Mouse (Mus musculus) neural tube, embryonic 11.5 days (tissue): ENCODE data around the gene Pde4d. TPM values are rescaled to one million over a fixed set of nuclear protein-coding genes. Genes with fewer than 3 reads are reported as not detected.

ENCODE experiments used
- ATAC-seq: fragments of 200-750 bp; cut with Nextera tagmentation; 2 replicates; pipeline ENCODE4 v1.8.0; 2017; ENCODE audit warnings: moderate number of reproducible peaks, mild to moderate bottlenecking, moderate TSS enrichment, moderate library complexity; ENCODE audit not compliant: insufficient read depth, low FRiP score, low TSS enrichment
- DNase-seq: peaks from one replicate; pipeline ENCODE4 v3.0.0-alpha.2; 2015; ENCODE audit warnings: low spot score
- H3K27ac ChIP-seq: fragments of 300-500 bp; sonication (generic); 2 replicates; pipeline ENCODE4 v1.5.1; 2014; ENCODE audit warnings: low read depth, mild to moderate bottlenecking, low read length
- H3K27me3 ChIP-seq: fragments of 300-500 bp; sonication (generic); 2 replicates; pipeline ENCODE4 v1.6.1; 2014; ENCODE audit warnings: mild to moderate bottlenecking, low read length, mixed read lengths; ENCODE audit not compliant: control insufficient read depth, insufficient read depth
- H3K36me3 ChIP-seq: fragments of 300-500 bp; sonication (generic); 2 replicates; pipeline ENCODE4 v1.6.1; 2014; ENCODE audit warnings: mild to moderate bottlenecking, low read length, moderate library complexity, mixed read lengths; ENCODE audit not compliant: control insufficient read depth, insufficient read depth
- H3K4me1 ChIP-seq: fragments of 300-500 bp; sonication (generic); 2 replicates; pipeline ENCODE4 v1.6.1; 2014; ENCODE audit warnings: low read length, mixed read lengths; ENCODE audit not compliant: control insufficient read depth, insufficient read depth
- H3K4me2 ChIP-seq: fragments of 300-500 bp; sonication (generic); 2 replicates; pipeline ENCODE4 v1.6.1; 2014; ENCODE audit warnings: low read depth, mild to moderate bottlenecking, moderate library complexity
- H3K4me3 ChIP-seq: fragments of 300-500 bp; sonication (generic); 2 replicates; pipeline ENCODE4 v1.5.1; 2014; ENCODE audit warnings: low read depth, low read length
- H3K9ac ChIP-seq: fragments of 300-500 bp; sonication (generic); 2 replicates; pipeline ENCODE4 v1.6.1; 2014; ENCODE audit warnings: mild to moderate bottlenecking, low read length
- H3K9me3 ChIP-seq: fragments of 300-500 bp; sonication (generic); 2 replicates; pipeline ENCODE4 v1.6.1; 2016; ENCODE audit warnings: low read length; ENCODE audit not compliant: control insufficient read depth
- WGBS: fragments of 180-500 bp; shearing (Covaris S2); extraction: QIAGEN DNeasy Blood & Tissue Kit; methylation state at CpG from one replicate; pipeline ENCODE4 v1.1.7; 2014; 5-methylcytosine and 5-hydroxymethylcytosine counted together
- polyA plus RNA-seq: library from polyadenylated mRNA; unstranded; fragments of >200 nt; fragmentation: Nextera tagmentation; extraction: Ambion mirVana; gene quantifications from 2 replicates; pipeline ENCODE4 v1.2.1, GENCODE M21; 2014

The Pde4d gene
- polyA plus RNA-seq, 1 experiment from 2014 or later = 11.1 TPM

- no peaks in the 10 kb centered on the region for H3K36me3 ChIP-seq
These were observed 1264.8 kb downstream of the Pde4d start for GRCm38 (mm10) chr13:109714581-109714980.

DNA sequence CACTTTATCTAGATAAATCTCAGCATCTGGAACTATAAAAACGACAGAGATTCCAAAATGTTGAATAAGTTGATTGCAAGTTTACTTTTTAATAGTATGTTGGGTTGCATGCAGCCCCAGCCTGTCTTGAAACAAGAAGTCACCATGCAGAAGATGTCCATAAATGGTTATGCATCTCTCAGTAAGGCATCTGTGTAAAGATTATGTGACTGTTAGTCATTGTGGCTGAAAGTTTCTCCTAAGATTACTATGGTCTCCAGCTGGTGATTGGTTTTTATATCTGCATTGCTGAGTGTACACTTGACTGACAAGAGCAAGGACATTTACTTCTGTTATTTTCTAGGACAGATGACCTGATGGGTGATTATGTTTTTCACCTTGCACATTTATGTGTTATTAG is 1265.6 kb downstream of the Pde4d start:
- Histone ChIP-seq H3K27ac (no peak overlapping the region), H3K9ac (no peak overlapping the region), H3K27me3 (no peaks in the 10 kb centered on the region), H3K4me1 (no peaks in the 10 kb centered on the region), H3K4me2 (no peak overlapping the region), H3K9me3 (no peaks in the 10 kb centered on the region), H3K36me3 (no peaks in the 10 kb centered on the region), H3K4me3 (no peak overlapping the region)
- no peak for DNase-seq
- WGBS = 55% methylated on average over 1 of the region's 1 CpGs
- no peak for ATAC-seq

More at GRCm38 (mm10) chr13:109714581-109714980, 1264.8 kb downstream of the Pde4d start:
- Histone ChIP-seq H3K9ac (no peak overlapping the region), H3K4me3 (no peak overlapping the region), H3K4me1 (no peaks in the 10 kb centered on the region), H3K27ac (no peak overlapping the region), H3K27me3 (no peaks in the 10 kb centered on the region), H3K9me3 (no peaks in the 10 kb centered on the region), H3K4me2 (no peak overlapping the region)
- 93% methylated on average over 2 of the region's 2 CpGs for WGBS
- DNase-seq = no peak
- ATAC-seq = no peak

DNA sequence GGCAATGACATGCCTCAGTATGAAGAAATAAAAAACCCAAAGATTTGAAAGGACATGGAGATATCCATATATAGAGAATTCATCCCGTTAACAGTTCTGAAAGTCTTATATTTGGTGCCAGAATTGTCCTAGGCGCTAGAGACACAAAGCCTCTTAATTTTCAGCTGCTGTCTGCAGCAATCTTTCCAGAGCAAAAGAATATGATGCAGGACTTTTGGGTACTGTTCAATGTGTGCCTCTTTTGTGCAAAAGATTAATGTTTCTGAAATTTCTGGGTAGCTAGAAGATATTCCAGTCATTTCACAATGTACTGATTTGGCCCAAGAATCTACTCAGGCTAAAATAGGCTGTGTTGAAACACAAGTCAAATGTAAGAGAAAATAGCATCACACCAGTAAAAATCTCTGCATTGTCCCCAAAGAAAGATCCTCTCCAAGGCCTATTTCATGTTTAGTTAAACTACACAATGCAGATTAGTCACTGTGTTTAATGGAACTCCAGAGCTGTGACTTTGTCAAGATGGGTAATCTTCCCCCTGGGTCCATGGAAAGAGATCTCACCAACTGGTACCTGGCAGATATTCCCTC is 1270.5 kb downstream of the Pde4d start:
- 86% methylated on average over 2 of the region's 2 CpGs for WGBS
- DNase-seq (no peak), ATAC-seq (no peak)

GRCm38 (mm10) chr13:109722237-109723119 is 1272.7 kb downstream of the Pde4d start:
- DNase-seq (no peak), ATAC-seq (no peak)
- H3K27ac ChIP-seq = no peak overlapping the region
- no peak overlapping the region for H3K4me3 ChIP-seq
- no peaks in the 10 kb centered on the region for H3K4me1 ChIP-seq
- H3K27me3 ChIP-seq = no peaks in the 10 kb centered on the region
- no peak overlapping the region for H3K4me2 ChIP-seq
- H3K9me3 ChIP-seq = no peaks in the 10 kb centered on the region
- 91% methylated on average over 6 of the region's 6 CpGs for WGBS
- no peaks in the 10 kb centered on the region for H3K36me3 ChIP-seq
- H3K9ac ChIP-seq = no peak overlapping the region

More for the DNA sequence above, 1270.5 kb downstream of the Pde4d start:
- no peak overlapping the region for H3K4me2 ChIP-seq
- H3K9ac ChIP-seq = no peak overlapping the region
- no peaks in the 10 kb centered on the region for H3K36me3 ChIP-seq
- H3K27me3 ChIP-seq = no peaks in the 10 kb centered on the region
- H3K4me3 ChIP-seq = no peak overlapping the region
- H3K4me1 ChIP-seq = no peaks in the 10 kb centered on the region
- H3K9me3 ChIP-seq = no peaks in the 10 kb centered on the region
- H3K27ac ChIP-seq = no peak overlapping the region

DNA sequence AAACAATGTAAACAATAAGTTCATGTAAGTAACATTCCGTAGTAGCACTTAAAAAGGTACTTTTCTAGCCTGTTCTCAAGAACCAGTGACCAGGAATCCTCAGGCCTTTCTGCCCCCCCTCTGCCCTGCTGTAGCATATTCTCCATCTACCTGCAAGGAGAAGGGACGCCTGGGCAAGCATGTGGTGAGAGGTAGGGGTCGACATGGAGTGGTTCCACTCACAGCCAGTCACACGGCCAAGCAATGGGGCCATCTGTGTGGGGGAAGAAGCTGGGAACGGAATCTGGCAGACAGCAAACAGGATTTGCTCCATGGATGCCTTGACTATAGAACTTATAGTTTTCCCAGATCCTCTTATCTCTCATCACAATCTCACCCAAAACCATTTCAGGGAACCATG is 1277.6 kb downstream of the Pde4d start:
- Histone ChIP-seq H3K4me3 (no peak overlapping the region), H3K36me3 (no peaks in the 10 kb centered on the region), H3K4me2 (no peak overlapping the region), H3K9ac (no peak overlapping the region), H3K27me3 (no peaks in the 10 kb centered on the region), H3K27ac (no peak overlapping the region), H3K4me1 (no peaks in the 10 kb centered on the region), H3K9me3 (no peaks in the 10 kb centered on the region)
- DNase-seq (no peak), ATAC-seq (no peak)
- WGBS = 75% methylated on average over 5 of the region's 5 CpGs

GRCm38 (mm10) chr13:109729612-109730011 is 1279.9 kb downstream of the Pde4d start:
- DNase-seq (no peak), ATAC-seq (no peak)
- H3K4me3 ChIP-seq = no peak overlapping the region
- H3K27ac ChIP-seq = no peak overlapping the region
- no peak overlapping the region for H3K9ac ChIP-seq
- H3K9me3 ChIP-seq = no peaks in the 10 kb centered on the region
- no peaks in the 10 kb centered on the region for H3K27me3 ChIP-seq
- no peaks in the 10 kb centered on the region for H3K36me3 ChIP-seq
- H3K4me1 ChIP-seq = no peaks in the 10 kb centered on the region
- 85% methylated on average over 4 of the region's 4 CpGs for WGBS
- no peak overlapping the region for H3K4me2 ChIP-seq

GRCm38 (mm10) chr13:109732655-109733376 is 1283.1 kb downstream of the Pde4d start:
- ATAC-seq = no peak
- Histone ChIP-seq H3K4me1 (no peaks in the 10 kb centered on the region), H3K9me3 (no peaks in the 10 kb centered on the region), H3K4me2 (no peak overlapping the region), H3K36me3 (no peaks in the 10 kb centered on the region), H3K4me3 (no peak overlapping the region), H3K9ac (no peak overlapping the region), H3K27me3 (no peaks in the 10 kb centered on the region), H3K27ac (no peak overlapping the region)
- WGBS = 87% methylated on average over 5 of the region's 5 CpGs
- DNase-seq = no peak

- no peak for ATAC-seq
- Histone ChIP-seq H3K36me3 (no peaks in the 10 kb centered on the region), H3K27me3 (no peaks in the 10 kb centered on the region), H3K4me1 (no peaks in the 10 kb centered on the region), H3K9me3 (no peaks in the 10 kb centered on the region), H3K4me2 (no peak overlapping the region), H3K4me3 (no peak overlapping the region), H3K27ac (no peak overlapping the region), H3K9ac (no peak overlapping the region)
- 56% methylated on average over 8 of the region's 8 CpGs for WGBS
- no peak for DNase-seq
These were observed 1286.7 kb downstream of the Pde4d start for GRCm38 (mm10) chr13:109736290-109737078.
